Mouse (Mus musculus): ENCODE measurements around the gene Pdzrn3.

The Pdzrn3 gene

GRCm38 (mm10) chr6:101377167-101377934 is at the start of gene Pdzrn3:
Pdzrn3 (minus strand) TSS chr6:101377897.
- DNase-seq (ENCODE audit: low read depth), result no peak

GRCm38 (mm10) chr6:101427296-101427695 is 49.6 kb upstream of the Pdzrn3 start:
- DNase-seq (ENCODE audit: low read depth), result no peak

- no peak for DNase-seq (ENCODE audit: low read depth)
Observed at GRCm38 (mm10) chr6:101426301-101426700, 48.6 kb upstream of the Pdzrn3 start.

GRCm38 (mm10) chr6:101422084-101422954 is 44.6 kb upstream of the Pdzrn3 start:
- no peak for DNase-seq (ENCODE audit: low read depth)

- DNase-seq (ENCODE audit: low read depth), result no peak
Observed at GRCm38 (mm10) chr6:101418213-101418612, 40.5 kb upstream of the Pdzrn3 start.

GRCm38 (mm10) chr6:101411701-101412100 is 34.0 kb upstream of the Pdzrn3 start:
- no peak for DNase-seq (ENCODE audit: low read depth)

- no peak for DNase-seq (ENCODE audit: low read depth)
Observed at GRCm38 (mm10) chr6:101411064-101411463, 33.4 kb upstream of the Pdzrn3 start.

- DNase-seq (ENCODE audit: low read depth), result no peak
Observed at GRCm38 (mm10) chr6:101396711-101397110, 19.0 kb upstream of the Pdzrn3 start.

- no peak for DNase-seq (ENCODE audit: low read depth)
Observed at GRCm38 (mm10) chr6:101395908-101396307, 18.2 kb upstream of the Pdzrn3 start.

- DNase-seq (ENCODE audit: low read depth), result no peak
Observed at GRCm38 (mm10) chr6:101392801-101393117, 15.1 kb upstream of the Pdzrn3 start.

GRCm38 (mm10) chr6:101392107-101392800 is 14.6 kb upstream of the Pdzrn3 start:
- no peak for DNase-seq (ENCODE audit: low read depth)

- no peak for DNase-seq (ENCODE audit: low read depth)
Observed at GRCm38 (mm10) chr6:101385490-101385889, 7.8 kb upstream of the Pdzrn3 start.

GRCm38 (mm10) chr6:101384958-101385357 is 7.3 kb upstream of the Pdzrn3 start:
- no peak for DNase-seq (ENCODE audit: low read depth)

GRCm38 (mm10) chr6:101384476-101384875 is 6.8 kb upstream of the Pdzrn3 start:
- no peak for DNase-seq (ENCODE audit: low read depth)

- no peak for DNase-seq (ENCODE audit: low read depth)
Observed at GRCm38 (mm10) chr6:101382891-101383290, 5.2 kb upstream of the Pdzrn3 start.

GRCm38 (mm10) chr6:101379546-101379945 is 1.8 kb upstream of the Pdzrn3 start:
- DNase-seq (ENCODE audit: low read depth), result no peak

GRCm38 (mm10) chr6:101377935-101378609 is 375 bp upstream of the Pdzrn3 start:
- DNase-seq (ENCODE audit: low read depth), result no peak

GRCm38 (mm10) chr6:101376511-101377166 is 1.1 kb downstream of the Pdzrn3 start:
- DNase-seq (ENCODE audit: low read depth), result no peak

- no peak for DNase-seq (ENCODE audit: low read depth)
Observed at GRCm38 (mm10) chr6:101376049-101376448, 1.6 kb downstream of the Pdzrn3 start.

GRCm38 (mm10) chr6:101374721-101375120 is 3.0 kb downstream of the Pdzrn3 start:
- DNase-seq (ENCODE audit: low read depth), result no peak

GRCm38 (mm10) chr6:101374186-101374585 is 3.5 kb downstream of the Pdzrn3 start:
- DNase-seq (ENCODE audit: low read depth), result no peak

GRCm38 (mm10) chr6:101372982-101373381 is 4.7 kb downstream of the Pdzrn3 start:
- DNase-seq (ENCODE audit: low read depth), result no peak
